Mouse (Mus musculus) lung, postnatal 14 days (tissue): Measurements from ENCODE around the gene Neb.

Experiments used
- DNase-seq: peaks from one replicate; pipeline ENCODE4 v3.0.0; 2021

The Neb gene

GRCm38 (mm10) chr2:52378448-52378804 lies at the start of gene Neb:
Gene Neb, minus strand, starts transcription at chr2:52378474.
- no peak for DNase-seq

DNA sequence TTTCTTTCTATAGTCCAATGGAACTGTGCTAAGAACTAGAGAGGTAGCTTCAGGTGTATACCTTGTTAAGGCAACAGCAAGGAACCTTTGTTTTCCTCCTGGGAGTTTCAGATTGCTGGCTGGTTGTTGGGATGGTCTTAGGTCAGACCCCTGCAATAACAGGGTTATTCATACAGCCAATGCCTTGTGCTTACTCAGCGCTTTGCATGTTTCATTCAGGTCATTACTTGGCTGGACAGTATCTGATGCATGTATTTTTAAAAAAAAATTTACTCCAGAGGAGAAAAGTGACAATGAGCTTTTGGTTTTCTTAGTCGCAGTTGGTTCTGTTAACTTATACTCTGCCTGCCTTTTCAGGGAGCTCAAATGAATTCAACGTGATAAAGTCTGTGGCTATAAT lies 49.1 kb upstream of the Neb start:
- no peak for DNase-seq

- DNase-seq, result no peak
Measured at GRCm38 (mm10) chr2:52426041-52426440, 47.8 kb upstream of the Neb start.

DNA sequence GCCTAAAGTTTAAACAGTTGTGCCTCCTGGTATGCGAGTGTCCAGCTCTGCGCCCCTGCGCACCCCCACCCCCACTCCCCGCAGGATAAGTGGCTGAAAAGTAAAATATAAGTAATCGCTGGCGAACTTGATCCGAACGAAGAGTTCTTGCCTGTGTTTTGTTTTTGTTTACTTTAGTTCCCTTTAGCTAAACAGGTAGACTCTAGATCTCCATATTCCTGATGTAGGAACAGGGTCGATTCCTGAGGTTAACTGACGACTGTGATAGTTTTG lies 47.2 kb upstream of the Neb start:
- DNase-seq, result no peak

DNA sequence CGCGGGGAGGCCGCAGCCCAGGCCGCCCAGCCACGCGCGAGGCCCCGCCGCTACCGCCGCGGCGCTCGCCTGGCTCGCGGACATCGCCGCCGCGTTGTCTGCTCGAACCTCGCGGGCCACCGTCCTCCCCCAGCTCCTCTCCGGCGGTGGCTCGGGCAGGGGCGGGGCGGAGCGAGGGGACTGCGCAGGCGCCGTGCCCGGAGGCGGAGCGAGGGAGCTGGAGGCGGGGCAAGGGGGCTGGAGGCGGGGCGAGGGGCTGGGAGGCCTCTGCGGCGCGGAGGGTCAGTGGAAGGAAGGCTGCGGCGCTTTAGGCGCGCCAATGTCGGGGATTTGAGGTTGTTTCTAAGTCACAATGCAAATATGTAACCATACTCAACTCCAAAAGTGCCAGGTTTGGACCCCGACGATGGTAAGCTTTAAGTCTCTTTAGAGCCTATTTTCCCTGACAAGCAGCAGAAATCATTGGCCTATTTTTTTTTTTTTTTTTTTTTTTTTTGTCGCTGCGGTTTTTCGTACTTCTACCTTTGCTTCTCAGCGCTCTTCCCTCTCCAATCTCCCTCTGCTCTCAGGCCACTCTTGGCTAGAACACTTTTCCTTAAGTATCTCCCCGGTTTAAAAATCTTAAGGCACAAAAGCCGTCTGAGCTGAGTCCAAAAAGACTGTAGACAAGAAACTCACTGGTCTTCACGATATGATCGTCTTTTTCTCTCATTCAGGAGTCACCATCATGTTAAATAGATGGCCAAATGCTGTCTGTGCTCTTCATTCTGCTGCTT lies 46.7 kb upstream of the Neb start, which contains the start of gene Arl5a:
Gene Arl5a (minus strand): TSS at position 155 of the 776 bp plus-strand sequence.
- DNase-seq, result peak; percentile 97

DNA sequence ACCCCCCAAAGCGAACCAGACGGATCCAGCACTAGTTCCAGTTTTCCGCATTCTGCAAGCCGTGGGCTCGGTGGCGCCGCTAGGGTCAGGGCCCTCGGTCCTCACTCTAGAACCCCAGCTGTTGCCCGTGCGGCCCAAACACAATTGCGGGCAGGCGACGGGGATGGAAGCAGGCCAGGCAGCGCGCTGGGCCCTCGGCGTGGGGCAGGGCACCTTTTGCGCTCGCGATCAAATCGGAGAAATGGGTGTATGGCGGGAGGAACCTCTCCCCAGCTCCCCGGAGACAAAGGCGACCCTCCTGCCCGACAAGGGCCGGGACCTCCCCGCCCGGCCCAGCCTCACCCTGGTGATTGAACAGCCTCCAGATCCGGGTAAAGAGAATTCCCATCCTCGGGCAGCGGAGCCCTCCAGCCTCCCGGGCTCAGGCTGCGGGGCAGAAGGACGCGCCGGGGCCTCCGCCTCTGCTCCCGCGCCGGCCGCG lies 46.0 kb upstream of the Neb start:
- DNase-seq, result peak; percentile 52

- DNase-seq, result no peak
Measured at GRCm38 (mm10) chr2:52423611-52424247, 45.5 kb upstream of the Neb start.

DNA sequence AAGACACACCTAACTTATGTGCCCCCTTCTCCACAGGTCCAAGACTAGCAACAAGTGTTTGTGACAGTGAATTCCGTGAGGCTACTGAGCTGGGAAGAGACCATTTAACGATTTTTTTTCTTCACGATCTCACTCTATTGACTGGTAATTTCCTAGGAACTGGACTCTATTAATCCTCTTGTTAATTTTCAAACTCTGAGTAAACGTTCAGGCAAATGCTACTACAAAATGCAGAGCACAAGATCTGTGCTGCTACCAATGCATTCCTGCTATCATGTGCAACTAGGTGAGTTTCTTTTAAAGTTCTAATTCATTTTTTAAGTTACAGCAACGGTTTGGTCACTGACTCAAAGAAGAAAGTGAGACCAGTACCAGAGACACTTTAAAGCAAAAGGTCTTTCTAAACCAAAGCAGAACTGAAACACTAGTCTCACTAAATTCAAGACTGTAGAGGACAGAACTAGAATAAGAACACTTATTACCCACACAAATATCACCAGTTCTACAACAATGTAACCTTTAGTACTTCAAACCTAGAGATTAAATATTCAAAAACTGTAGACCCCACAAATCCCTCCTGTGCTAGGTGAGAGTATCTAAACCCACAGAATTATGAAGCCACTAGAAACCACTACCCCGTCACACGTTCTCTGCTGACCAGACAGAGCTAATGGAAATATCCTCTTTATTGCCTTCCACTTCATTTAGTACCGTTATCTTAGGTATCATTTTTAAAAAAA lies 44.8 kb upstream of the Neb start:
- DNase-seq, result no peak

DNA sequence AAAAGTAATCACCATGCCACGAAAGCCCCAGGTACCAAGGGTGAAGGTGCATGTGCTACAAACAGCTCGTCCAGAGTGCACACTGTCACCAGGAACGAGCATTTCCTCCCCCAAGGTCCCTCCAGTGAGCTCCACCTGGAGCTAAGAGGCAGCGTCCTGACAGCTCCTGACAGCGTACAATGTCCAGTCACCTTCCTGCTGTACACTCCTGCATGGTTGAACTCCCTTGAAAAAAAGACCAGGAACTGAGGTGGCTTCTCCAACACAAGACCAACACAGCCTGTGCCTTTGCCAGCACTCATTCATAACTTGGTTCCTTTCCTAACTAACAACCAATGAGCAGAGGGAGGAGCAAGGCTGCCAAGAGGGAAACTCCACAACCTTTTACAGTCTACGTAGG lies 42.9 kb upstream of the Neb start:
- no peak for DNase-seq

- DNase-seq, result no peak
Measured at GRCm38 (mm10) chr2:52420001-52420710, 41.9 kb upstream of the Neb start.

GRCm38 (mm10) chr2:52419295-52419694 lies 41.0 kb upstream of the Neb start:
- no peak for DNase-seq

- DNase-seq, result no peak
Measured at GRCm38 (mm10) chr2:52412524-52413037, 34.3 kb upstream of the Neb start.

DNA sequence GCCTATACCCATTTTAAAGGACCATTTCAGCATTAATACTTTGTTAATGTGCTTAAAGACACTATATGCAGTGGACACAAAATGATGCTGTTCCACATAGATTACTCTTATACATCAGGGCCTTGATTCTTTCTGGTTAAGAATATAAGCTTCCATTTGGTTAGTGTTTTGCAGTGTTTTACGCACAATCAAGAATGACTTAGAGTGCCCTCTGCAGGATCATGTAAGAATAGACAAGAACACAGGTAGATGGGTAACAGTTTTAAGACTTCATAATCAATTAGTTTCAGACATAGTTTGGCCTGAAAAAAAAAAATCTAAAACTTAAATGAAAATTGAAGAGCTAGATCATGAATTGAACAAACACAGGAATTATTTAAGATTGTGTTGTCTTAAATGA lies 28.2 kb upstream of the Neb start:
- peak; percentile 22 for DNase-seq

GRCm38 (mm10) chr2:52405238-52405637 lies 27.0 kb upstream of the Neb start:
- no peak for DNase-seq

- no peak for DNase-seq
Measured at GRCm38 (mm10) chr2:52394529-52394928, 16.3 kb upstream of the Neb start.

DNA sequence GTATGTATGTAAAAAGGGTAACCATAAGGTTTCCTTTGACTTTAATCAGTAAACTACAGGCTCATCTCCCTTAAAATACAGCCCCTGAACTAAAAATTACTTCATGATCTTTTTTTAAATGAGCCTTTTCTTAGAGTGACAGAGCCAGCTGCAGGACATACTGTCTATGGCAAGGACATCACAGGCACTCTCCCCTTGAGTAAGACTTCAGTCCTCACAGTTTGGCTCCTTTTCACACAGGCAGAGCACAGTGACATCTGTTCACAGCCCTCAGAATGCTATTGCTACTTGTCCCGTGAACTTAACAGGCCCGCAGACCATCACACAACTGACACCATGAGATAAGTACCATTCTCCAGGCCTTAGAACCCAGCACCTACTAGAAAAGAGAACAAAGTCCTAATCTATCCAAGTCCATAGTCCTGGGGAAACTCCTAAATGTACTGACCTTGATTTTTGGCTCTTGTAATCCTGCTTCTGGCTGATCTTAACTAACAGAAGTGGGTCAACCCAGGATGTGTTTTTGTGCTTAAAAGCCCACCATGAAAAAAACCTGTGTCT lies 12.2 kb upstream of the Neb start:
- DNase-seq, result no peak

GRCm38 (mm10) chr2:52389975-52390374 lies 11.7 kb upstream of the Neb start:
- DNase-seq, result no peak

DNA sequence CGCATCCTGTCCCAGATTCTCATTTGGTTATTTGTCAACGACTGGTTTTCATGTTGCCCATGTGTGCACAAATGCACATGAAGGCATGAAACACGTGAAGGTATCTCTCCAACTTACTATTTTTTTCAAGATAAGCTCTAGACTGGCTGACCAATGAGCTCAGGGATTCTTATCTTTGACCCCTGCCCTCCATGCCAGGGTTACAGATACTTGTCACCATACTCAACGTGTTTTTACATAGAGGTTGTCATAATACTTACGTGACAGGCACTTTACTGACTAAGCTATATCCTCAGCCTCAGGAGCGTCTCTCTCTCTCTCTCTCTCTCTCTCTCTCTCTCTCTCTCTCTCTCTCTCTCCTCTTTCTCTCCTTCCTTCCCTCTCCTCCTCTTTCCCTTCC lies 8.2 kb upstream of the Neb start:
- DNase-seq, result no peak

DNA sequence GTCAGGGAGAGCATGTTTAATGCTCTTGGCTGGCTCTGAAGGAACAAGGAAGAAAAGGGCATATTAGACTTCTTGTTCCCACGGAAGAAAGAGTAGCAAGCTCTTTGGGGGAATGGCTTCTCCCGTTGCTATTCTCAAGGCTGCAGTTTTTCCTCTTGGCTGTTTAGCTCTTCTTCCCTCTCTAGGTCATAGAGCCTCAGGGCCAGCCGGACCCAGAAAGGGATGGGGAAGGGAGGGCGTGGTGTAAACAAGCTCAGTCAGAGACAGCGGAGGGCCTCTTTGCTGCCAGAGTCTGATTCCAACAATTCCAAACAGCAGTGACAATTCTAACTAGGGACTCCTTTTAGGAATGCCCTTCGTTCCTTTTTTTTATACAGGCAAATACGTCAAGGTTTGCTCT lies 7.8 kb upstream of the Neb start:
- peak; percentile 43 for DNase-seq

- peak; percentile 18 for DNase-seq
Measured at GRCm38 (mm10) chr2:52378848-52379261, 581 bp upstream of the Neb start.

DNA sequence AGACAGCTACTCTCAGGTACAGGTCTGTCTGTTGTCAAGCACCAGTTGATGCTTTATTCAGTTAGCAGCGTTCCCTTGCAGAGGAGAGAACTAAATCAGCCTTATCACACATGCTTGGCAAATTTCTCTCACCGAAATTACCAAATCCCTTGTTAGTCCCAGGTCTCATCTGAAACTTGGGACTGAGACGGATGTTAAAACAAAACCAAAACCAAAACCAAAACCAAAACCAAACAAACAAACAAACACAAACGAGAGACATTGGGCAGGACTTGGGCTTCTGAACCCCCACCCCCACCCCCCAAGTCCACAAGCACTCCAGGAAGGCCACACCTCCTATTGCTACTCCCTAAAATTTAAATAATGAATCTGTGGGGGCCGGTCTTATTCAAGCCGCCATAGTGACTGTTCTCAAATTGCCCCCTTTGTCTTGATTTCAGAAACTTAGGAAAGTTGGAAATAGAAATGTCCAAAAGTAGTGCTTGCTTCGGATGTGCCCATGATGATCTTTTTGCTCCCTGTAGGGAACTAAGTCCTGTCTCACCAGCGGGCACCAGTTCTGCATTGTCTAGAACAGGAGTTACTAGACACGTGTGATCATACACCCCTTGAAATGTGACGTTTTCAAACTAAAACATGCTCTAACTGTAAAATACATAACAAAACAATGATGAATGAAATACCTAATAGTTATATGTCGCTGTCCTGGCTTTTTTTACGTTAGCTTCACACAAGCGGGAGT lies 397 bp downstream of the Neb start:
- DNase-seq, result no peak

DNA sequence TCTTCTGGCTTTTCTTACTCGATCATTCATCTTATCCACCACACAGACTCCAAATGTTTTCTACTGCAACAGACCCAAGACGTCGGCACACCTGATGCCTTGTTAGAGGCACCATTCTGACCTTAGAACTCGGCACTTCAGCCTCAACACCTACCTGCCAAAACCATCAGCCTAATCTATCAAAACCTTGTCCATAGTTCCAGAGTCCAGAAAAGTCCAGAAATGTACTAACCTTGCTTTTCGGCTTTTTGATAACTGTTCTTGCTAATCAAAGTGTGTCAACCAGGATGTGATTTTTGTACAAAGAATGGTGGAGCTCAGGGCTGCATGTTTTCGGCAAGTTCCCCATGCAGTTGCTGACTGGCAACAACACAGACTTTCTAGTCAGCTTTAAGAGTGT lies 3.6 kb downstream of the Neb start:
- no peak for DNase-seq
